Mouse (Mus musculus) right cerebral cortex, postnatal 4 days (tissue): ENCODE data around the gene Ubap1.
A peak's percentile ranks its signal among the peaks of the same experiment; 100 is the strongest.

Experiments used
- DNase-seq: peaks from one replicate; pipeline ENCODE4 v3.0.0-alpha.2; 2022

Gene Ubap1

DNA sequence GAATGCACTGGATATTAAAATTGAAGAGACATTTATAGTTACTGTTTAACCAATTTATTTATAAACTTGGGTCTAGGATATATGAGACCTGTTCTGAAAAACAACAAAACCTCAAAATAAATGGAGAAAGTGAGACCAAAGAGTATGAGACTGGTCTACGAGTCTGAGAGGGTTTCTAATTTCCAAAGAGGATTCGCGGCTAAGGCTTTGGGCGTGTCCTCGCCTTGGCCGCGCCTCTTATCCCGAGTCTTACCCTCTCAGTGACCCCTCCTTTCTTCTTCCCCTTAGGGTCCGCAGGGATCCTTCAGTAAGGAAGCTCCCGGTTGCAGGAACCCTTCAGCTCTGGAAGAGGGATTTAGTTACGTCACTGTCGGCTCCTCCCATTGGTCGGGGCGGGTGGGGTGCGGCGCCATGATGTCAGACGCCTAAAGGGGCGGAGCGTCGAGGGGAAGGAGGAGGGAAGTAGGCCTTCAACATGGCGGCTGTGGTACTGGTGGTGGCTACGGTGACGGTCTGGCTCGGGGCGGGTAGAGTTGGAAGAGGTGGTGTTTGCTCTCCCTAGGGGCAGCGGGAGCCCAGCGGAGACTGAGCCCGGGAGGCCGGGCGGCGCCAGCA, at the start of gene Ubap1:
TSS of gene Ubap1 (plus strand) at position 413 of the 615 bp plus-strand sequence.
- DNase-seq, result peak; percentile 91

DNA sequence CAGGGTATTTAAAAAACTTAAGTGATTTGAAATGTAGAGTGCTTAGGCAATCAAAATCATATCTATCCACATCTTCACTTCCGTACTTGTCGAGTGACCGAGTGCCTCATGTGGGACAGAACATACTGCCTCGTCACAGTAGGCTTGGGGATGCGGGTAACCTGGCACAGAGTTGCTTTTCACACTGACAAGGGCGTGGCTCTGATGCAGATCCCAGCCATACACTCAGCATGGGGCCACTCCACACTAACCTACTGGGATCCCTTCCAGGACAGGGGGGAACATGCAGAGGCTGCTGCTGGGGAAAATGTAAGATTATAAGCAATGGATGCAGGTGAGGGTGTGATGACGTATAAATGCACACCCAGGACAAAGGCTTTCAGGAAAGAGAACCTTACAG, 45.1 kb upstream of the Ubap1 start:
- DNase-seq, result no peak

DNA sequence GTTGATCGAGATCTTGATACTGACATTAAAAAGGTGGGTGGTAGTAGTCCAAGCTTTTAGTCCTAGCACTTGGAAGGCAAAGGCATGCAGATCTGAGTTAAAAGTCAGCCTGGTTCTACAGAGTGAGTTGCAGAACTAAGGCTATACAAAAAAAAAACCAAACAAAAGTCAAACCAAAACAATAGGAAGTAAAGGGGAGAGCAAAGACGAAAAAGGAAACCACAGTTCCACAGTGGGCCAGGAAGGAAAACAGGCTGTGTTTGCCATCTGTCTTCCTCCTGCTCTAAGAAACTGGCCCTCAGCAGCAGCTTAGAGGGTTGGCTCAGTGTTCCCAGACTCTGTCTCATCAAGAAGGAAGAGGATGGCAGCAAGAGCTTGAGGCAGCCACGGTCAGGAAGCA, 44.5 kb upstream of the Ubap1 start:
- DNase-seq, result no peak

GRCm38 (mm10) chr4:41307406-41307805, 41.4 kb upstream of the Ubap1 start:
- no peak for DNase-seq

- DNase-seq, result no peak
Measured at GRCm38 (mm10) chr4:41310567-41311563, 37.9 kb upstream of the Ubap1 start.

DNA sequence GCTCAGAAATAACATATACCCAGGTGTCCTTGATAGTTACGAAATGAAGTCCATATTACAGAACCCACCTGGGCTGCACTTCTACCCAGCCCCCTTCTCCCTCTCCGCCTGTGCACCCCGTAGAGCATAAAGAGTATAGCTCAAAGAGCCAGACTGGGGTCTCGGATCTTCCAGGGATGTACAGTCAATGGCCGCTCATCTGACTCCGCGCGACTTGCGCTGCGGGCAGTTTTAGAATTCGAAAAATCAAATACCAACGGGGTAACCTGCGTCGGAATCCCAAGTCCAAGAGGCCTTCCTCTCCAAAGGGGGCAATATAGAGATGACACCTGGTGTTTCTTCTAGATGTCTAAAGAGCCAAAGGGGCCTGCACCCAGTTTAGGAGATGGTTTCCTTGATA, 35.1 kb upstream of the Ubap1 start:
- DNase-seq, result no peak

DNA sequence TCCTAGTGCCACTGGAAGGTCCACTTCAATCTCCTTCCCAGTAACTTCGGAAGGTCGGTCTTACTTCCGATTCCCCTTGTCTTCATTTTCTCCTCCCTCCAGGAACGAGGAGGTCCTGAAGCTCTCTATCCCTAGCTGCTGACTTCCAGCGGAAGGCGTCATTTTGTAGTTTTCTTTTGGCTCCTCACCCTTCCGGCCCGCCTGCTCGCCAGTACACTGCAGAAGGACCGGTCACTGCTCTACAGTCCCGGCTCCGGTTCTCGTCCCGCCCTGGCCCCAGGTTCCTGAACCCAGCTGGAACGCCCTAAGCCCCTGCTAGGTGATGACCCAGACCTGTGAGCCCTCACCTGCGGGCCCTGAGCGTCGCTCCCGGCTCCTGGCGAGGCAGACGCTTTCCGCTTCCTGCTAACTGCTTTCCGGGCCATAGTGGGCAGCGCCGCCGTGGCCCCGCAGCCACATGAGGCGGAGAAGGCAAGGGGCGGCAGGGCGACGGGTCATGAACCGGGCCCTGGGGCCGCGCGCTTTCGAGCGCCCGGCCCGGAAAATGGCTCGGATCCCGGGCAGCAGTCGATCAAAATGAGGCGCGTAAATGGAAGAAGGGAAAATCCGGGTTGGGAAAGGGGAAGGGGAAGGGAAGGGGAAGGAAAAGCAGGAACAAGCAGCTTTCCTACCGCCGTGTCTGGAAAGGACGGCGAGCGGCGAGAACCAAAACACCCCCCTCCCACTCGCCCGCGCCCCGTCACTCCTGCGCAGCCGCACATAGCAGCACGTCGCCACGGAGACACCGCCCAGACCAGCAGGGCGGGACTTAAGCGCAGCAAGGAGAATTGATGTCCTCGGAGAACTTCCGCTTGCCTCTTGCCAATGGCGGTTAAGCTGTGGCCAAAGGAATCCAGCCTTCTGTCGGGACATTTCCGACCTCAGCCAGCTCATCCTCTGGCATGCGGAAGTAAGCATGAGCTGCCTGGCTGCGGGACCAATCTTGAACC, 34.4 kb upstream of the Ubap1 start, which contains the start of gene Dcaf12:
TSS of gene Dcaf12 (minus strand) at position 749 of the 989 bp plus-strand sequence.
- peak; percentile 92 for DNase-seq

- DNase-seq, result no peak
Measured at GRCm38 (mm10) chr4:41315173-41315572, 33.6 kb upstream of the Ubap1 start.

GRCm38 (mm10) chr4:41318267-41318666, 30.5 kb upstream of the Ubap1 start:
- no peak for DNase-seq

- DNase-seq, result no peak
Measured at GRCm38 (mm10) chr4:41320971-41321370, 27.8 kb upstream of the Ubap1 start.

DNA sequence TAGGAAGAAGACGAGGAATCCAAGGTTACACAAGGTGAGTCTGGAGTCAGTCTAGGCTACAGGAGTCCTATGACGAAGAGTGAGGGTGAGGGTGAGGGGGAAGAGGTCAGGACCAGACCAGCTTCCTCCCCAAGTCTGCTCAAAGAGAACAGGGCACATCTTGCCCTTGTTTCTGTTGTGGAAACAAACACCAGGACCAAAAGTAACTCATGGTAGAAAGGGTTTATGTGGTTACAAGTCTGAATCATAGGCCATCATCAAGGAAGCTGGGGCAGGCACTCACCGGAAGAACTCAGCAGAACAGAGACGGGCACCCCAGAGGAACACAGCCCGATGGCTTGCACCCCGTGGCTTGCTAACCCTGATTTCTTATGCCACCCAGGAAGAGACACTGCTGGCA, 21.9 kb upstream of the Ubap1 start:
- DNase-seq, result no peak

DNA sequence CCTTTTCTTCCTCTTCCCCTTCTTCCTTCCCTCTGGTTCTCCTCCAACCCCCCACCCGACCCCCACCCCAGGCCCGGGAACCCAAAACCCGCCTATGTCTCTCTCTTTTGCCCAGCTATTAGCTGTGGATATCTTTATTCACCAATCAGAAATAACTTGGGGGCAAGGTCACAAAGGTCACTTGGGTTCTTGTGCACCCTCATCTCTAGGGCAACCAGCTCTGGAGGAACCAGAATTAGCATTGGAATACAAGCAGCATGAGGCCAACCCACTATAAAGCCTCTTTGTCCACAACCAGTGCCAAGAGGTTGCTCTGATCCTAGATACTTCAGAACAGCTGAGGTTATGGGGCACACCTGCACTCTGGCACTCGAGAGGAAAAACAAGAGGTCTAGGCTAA, 19.3 kb upstream of the Ubap1 start:
- DNase-seq, result no peak

DNA sequence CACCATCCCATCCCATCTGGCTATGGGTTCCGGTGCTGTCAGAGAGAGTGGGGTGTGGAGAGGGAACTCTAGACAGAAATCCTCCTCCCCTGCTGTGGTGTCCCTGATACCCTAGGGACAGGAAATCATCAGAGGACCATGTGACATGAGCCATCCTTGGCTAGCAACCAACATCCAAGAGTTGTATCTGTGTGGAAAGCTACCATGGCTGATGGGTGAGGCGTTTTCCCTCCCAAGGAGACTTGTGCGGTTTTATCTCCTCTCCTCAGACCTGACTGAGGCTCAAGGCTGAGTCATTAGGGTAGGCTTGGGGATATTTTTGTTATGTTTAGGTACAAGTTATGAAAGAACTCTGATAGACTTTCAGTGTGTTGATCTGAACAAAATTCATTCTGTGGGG, 17.7 kb upstream of the Ubap1 start:
- DNase-seq, result no peak

GRCm38 (mm10) chr4:41331698-41332421, 16.9 kb upstream of the Ubap1 start:
- DNase-seq, result no peak

- DNase-seq, result no peak
Measured at GRCm38 (mm10) chr4:41336546-41336945, 12.2 kb upstream of the Ubap1 start.

DNA sequence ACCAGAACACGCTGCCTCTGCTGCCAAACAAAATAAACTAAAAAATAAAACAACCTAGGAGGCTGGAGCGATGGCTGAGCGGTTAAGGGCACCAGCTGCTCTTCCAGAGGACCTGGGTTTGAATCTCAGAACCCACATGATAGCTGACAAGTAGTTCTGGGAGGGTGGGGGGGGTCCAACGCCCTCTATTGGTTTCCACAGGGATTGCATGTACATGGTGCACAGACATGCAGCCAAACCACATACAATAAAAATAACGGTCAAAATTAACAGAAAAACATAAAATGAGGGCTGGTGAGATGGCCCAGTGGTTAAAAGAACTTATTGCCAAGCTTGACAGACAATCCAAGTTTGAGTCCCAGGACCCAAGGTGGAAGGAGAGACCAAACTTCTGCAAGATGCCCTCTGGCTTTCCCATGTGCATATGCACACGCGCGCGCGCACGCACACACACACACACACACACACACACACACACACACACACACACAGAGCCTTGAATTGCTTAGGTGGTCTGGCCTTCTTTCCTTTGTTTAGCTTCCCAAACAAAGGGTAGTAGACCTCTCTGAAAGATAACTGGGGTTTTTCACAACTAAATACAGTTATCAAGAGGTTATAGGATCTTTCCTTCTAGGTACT, 7.8 kb upstream of the Ubap1 start:
- DNase-seq, result no peak

DNA sequence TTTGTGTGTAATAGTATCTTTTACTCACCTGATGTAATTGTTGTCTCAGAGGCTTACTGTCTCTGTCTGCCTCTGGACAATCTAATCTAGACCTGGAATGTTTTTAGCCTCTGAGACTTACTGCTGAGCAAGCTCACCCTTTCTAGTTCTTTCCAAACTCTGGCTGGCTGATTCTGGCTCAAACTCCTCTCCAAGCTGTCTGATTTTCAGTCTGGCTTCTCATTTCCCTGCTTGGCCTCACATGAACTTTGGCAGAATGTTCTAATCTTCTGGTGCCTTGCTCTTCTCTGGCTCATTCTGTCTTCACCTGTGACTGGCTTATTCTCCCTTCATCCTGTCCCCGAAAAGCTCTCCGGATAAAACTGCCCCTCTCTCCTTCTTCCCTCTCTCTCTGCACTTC, 2.8 kb upstream of the Ubap1 start:
- DNase-seq, result no peak

DNA sequence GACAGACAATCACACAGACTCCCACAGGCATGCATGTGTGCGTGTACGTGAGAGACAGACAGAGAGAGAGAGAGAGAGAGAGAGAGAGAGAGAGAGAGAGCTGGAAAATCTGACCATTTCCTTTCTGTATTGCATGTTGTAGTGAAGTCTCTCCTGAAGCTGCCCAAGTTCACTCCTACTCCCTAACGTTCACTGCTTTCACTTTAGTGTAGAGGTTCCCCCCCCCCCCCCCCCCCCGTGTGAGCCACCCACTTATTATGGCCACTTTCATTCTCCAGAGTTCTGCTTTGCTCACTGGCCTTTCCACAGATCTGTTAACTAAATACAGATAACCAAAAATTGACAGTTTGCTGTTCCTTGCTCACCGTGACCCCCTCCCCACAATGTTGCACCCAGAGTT, 957 bp upstream of the Ubap1 start:
- DNase-seq, result no peak

- DNase-seq, result no peak
Measured at GRCm38 (mm10) chr4:41349199-41349591, 399 bp downstream of the Ubap1 start.

GRCm38 (mm10) chr4:41352758-41353157, 4.0 kb downstream of the Ubap1 start:
- no peak for DNase-seq

DNA sequence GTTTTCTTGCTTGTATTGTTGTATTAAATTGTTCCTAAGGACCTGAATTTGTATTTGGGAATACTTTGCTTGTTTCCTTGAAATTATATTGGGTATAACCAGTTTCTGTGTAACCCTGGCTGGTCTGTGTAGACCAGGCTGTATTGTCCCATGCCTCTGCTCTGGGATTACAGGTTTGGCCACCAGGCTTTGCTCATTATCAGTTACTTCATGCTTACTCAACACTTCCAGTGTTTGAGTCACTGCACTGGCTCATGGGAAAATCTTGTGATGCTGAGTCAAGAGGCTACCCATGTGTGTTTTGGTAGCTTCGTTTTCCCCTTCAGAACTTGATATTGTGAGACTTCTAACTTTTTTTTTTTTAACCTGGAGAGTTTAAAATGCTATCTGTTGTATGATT, 4.5 kb downstream of the Ubap1 start:
- no peak for DNase-seq

- no peak for DNase-seq
Measured at GRCm38 (mm10) chr4:41357154-41357553, 8.4 kb downstream of the Ubap1 start.
